Mouse (Mus musculus) cortical plate, adult 2 months (tissue): ENCODE data around the gene Map3k3.
A peak's percentile ranks its signal among the peaks of the same experiment; 100 is the strongest.

Source experiments
- CTCF ChIP-seq: fragments of 200-500 bp; IDR thresholded peaks from 2 replicates; pipeline ENCODE4 v1.5.1; 2011; ENCODE audit warnings: mild to moderate bottlenecking, control low read depth, low read length; ENCODE audit not compliant: insufficient read depth; ENCODE audit errors: extremely low read depth
- POLR2A ChIP-seq: fragments of 200-500 bp; IDR thresholded peaks from 2 replicates; pipeline ENCODE4 v1.6.1; 2011; ENCODE audit warnings: mild to moderate bottlenecking, low read length, control low read depth; ENCODE audit not compliant: insufficient read depth; ENCODE audit errors: extremely low read depth

DNA sequence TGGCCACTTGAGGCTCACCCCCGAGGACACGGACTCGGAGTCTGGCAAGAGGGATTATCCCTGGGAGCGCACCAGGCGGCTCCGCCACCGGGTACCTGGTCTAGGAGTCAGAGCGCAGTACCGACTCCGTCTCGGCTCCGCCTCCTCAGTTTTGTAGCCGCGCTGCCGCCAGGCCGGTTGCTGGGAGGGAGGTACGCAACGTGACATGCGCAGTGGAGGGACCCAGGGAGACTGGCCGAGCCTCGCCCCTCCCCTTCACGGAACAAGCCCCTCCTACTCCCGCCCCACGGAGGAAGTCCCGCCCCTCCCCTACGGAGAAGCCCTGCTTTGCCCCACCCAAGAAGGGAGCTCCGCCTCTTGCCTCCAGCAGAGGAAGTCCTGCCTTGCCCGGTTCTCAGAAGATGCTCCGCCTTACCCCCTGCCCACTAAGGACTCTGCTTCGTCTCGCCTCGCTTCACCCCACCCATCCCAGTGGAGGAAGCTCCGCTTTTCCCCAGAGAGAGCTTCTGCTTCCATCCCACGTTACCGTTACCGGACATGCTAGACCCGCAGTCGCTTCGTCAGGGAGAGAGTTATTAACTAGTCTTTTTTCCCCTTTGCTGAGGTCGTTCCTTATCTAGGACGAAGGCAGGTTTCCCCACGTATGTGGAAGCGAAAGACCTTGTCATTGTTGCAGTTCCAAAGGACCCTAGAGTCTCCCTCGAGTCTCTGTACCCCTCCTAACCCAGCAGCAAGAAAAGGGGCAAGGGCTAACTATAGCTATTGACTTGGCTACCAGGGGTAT lies 109.2 kb downstream of the Map3k3 start:
- peak; percentile 90 for TF ChIP-seq POLR2A
- TF ChIP-seq CTCF = no peak
